Mouse (Mus musculus): ENCODE results near the gene Traf4. TPM values are rescaled to one million over a fixed set of nuclear protein-coding genes. Genes with fewer than 3 reads are reported as not detected.

Traf4 gene
- polyA plus RNA-seq, 1 experiment from 2014 or later = 103 TPM

- Histone ChIP-seq H3K4me2 (peak overlapping the region; percentile 76), H3K27me3 (no peaks in the 10 kb centered on the region), H3K4me1 (peaks cover 49% of the 10 kb centered on the region), H3K36me3 (peaks cover 54% of the 10 kb centered on the region), H3K4me3 (peak overlapping the region; percentile 91), H3K9me3 (no peaks in the 10 kb centered on the region), H3K27ac (peak overlapping the region; percentile 99), H3K9ac (peak overlapping the region; percentile 96)
- ATAC-seq (ENCODE audit: insufficient number of reproducible peaks, insufficient read depth, low FRiP score, low TSS enrichment, low read depth) = no peak
- WGBS = 33% methylated on average over 2 of the region's 2 CpGs
Measured at GRCm38 (mm10) chr11:78163045-78163444, 2.3 kb downstream of the Traf4 start.

- H3K27me3 ChIP-seq = no peaks in the 10 kb centered on the region
- WGBS = 51% methylated on average over 6 of the region's 6 CpGs
- peak overlapping the region; percentile 91 for H3K4me3 ChIP-seq
- H3K9ac ChIP-seq = peak overlapping the region; percentile 96
- no peaks in the 10 kb centered on the region for H3K9me3 ChIP-seq
- peaks cover 49% of the 10 kb centered on the region for H3K4me1 ChIP-seq
- peak overlapping the region; percentile 76 for H3K4me2 ChIP-seq
- no peak for ATAC-seq (ENCODE audit: insufficient number of reproducible peaks, insufficient read depth, low FRiP score, low TSS enrichment, low read depth)
- H3K27ac ChIP-seq = peak overlapping the region; percentile 99
- H3K36me3 ChIP-seq = peaks cover 59% of the 10 kb centered on the region
Measured at GRCm38 (mm10) chr11:78162504-78162903, 2.9 kb downstream of the Traf4 start.

GRCm38 (mm10) chr11:78161968-78162367, 3.4 kb downstream of the Traf4 start:
- H3K36me3 ChIP-seq = peaks cover 64% of the 10 kb centered on the region
- peak overlapping the region; percentile 99 for H3K27ac ChIP-seq
- WGBS = 41% methylated on average over 4 of the region's 4 CpGs
- ATAC-seq (ENCODE audit: insufficient number of reproducible peaks, insufficient read depth, low FRiP score, low TSS enrichment, low read depth) = no peak
- no peaks in the 10 kb centered on the region for H3K9me3 ChIP-seq
- peaks cover 49% of the 10 kb centered on the region for H3K4me1 ChIP-seq
- H3K4me2 ChIP-seq = peak overlapping the region; percentile 76
- no peaks in the 10 kb centered on the region for H3K27me3 ChIP-seq
- H3K9ac ChIP-seq = no peak overlapping the region; the same call in 1 of the 2 replicates
- peak overlapping the region; percentile 91; the same call in 1 of the 2 replicates for H3K4me3 ChIP-seq

- Histone ChIP-seq H3K4me3 (peak overlapping the region; percentile 1; the same call in 1 of the 2 replicates), H3K27ac (peak overlapping the region; percentile 60; the same call in 1 of the 2 replicates), H3K27me3 (no peaks in the 10 kb centered on the region), H3K36me3 (peaks cover 70% of the 10 kb centered on the region), H3K9ac (no peak overlapping the region), H3K9me3 (no peaks in the 10 kb centered on the region), H3K4me2 (no peak overlapping the region), H3K4me1 (peaks cover 41% of the 10 kb centered on the region)
- WGBS = 90% methylated on average over 14 of the region's 14 CpGs
- ATAC-seq (ENCODE audit: insufficient number of reproducible peaks, insufficient read depth, low FRiP score, low TSS enrichment, low read depth) = no peak
Measured at GRCm38 (mm10) chr11:78161169-78161568, 4.2 kb downstream of the Traf4 start.

- no peaks in the 10 kb centered on the region for H3K27me3 ChIP-seq
- no peak overlapping the region for H3K4me3 ChIP-seq
- peaks cover 72% of the 10 kb centered on the region for H3K36me3 ChIP-seq
- peaks cover 36% of the 10 kb centered on the region for H3K4me1 ChIP-seq
- WGBS = 86% methylated on average over 3 of the region's 3 CpGs
- no peak for ATAC-seq (ENCODE audit: insufficient number of reproducible peaks, insufficient read depth, low FRiP score, low TSS enrichment, low read depth)
- no peak overlapping the region for H3K4me2 ChIP-seq
- 0 out of 2 replicates have a peak overlapping the region, but pooled peaks have one; percentile 60 for H3K27ac ChIP-seq
- H3K9me3 ChIP-seq = no peaks in the 10 kb centered on the region
- no peak overlapping the region for H3K9ac ChIP-seq
Measured at GRCm38 (mm10) chr11:78160675-78161074, 4.7 kb downstream of the Traf4 start.

GRCm38 (mm10) chr11:78160171-78160570, 5.2 kb downstream of the Traf4 start:
- Histone ChIP-seq H3K9ac (no peak overlapping the region), H3K4me1 (peaks cover 35% of the 10 kb centered on the region), H3K4me2 (no peak overlapping the region), H3K36me3 (peaks cover 75% of the 10 kb centered on the region), H3K4me3 (no peak overlapping the region), H3K27ac (no peak overlapping the region), H3K27me3 (no peaks in the 10 kb centered on the region), H3K9me3 (no peaks in the 10 kb centered on the region)
- WGBS = 86% methylated on average over 18 of the region's 18 CpGs
- no peak for ATAC-seq (ENCODE audit: insufficient number of reproducible peaks, insufficient read depth, low FRiP score, low TSS enrichment, low read depth)

- peaks cover 35% of the 10 kb centered on the region for H3K4me1 ChIP-seq
- H3K4me2 ChIP-seq = no peak overlapping the region
- no peaks in the 10 kb centered on the region for H3K27me3 ChIP-seq
- no peaks in the 10 kb centered on the region for H3K9me3 ChIP-seq
- no peak overlapping the region; the same call in 1 of the 2 replicates for H3K27ac ChIP-seq
- H3K36me3 ChIP-seq = peaks cover 81% of the 10 kb centered on the region
- ATAC-seq (ENCODE audit: insufficient number of reproducible peaks, insufficient read depth, low FRiP score, low TSS enrichment, low read depth) = no peak
- no peak overlapping the region for H3K9ac ChIP-seq
- H3K4me3 ChIP-seq = no peak overlapping the region
- WGBS = 71% methylated on average over 7 of the region's 7 CpGs
Measured at GRCm38 (mm10) chr11:78159557-78159956, 5.8 kb downstream of the Traf4 start.

GRCm38 (mm10) chr11:78159096-78159495, 6.3 kb downstream of the Traf4 start:
- Histone ChIP-seq H3K4me2 (no peak overlapping the region), H3K27me3 (no peaks in the 10 kb centered on the region), H3K4me3 (no peak overlapping the region), H3K9ac (no peak overlapping the region), H3K9me3 (no peaks in the 10 kb centered on the region), H3K36me3 (peaks cover 86% of the 10 kb centered on the region), H3K4me1 (peaks cover 35% of the 10 kb centered on the region), H3K27ac (no peak overlapping the region; the same call in 1 of the 2 replicates)
- WGBS = 27% methylated on average over 2 of the region's 2 CpGs
- no peak for ATAC-seq (ENCODE audit: insufficient number of reproducible peaks, insufficient read depth, low FRiP score, low TSS enrichment, low read depth)

GRCm38 (mm10) chr11:78156156-78156699, 9.2 kb downstream of the Traf4 start:
- Histone ChIP-seq H3K27me3 (no peaks in the 10 kb centered on the region), H3K9ac (no peak overlapping the region), H3K4me1 (peaks cover 30% of the 10 kb centered on the region), H3K36me3 (peaks cover 88% of the 10 kb centered on the region), H3K27ac (peak overlapping the region; percentile 12; the same call in 1 of the 2 replicates), H3K4me3 (no peak overlapping the region), H3K4me2 (no peak overlapping the region), H3K9me3 (no peaks in the 10 kb centered on the region)
- 62% methylated on average over 6 of the region's 6 CpGs for WGBS
- ATAC-seq (ENCODE audit: insufficient number of reproducible peaks, insufficient read depth, low FRiP score, low TSS enrichment, low read depth) = no peak

- WGBS = 56% methylated on average over 5 of the region's 5 CpGs
- H3K27ac ChIP-seq = no peak overlapping the region
- H3K4me3 ChIP-seq = no peak overlapping the region
- no peak for ATAC-seq (ENCODE audit: insufficient number of reproducible peaks, insufficient read depth, low FRiP score, low TSS enrichment, low read depth)
- no peaks in the 10 kb centered on the region for H3K27me3 ChIP-seq
- peaks cover 88% of the 10 kb centered on the region for H3K36me3 ChIP-seq
- peaks cover 27% of the 10 kb centered on the region for H3K4me1 ChIP-seq
- no peak overlapping the region for H3K4me2 ChIP-seq
- H3K9me3 ChIP-seq = no peaks in the 10 kb centered on the region
- H3K9ac ChIP-seq = no peak overlapping the region
Measured at GRCm38 (mm10) chr11:78155674-78156073, 9.7 kb downstream of the Traf4 start.

GRCm38 (mm10) chr11:78153778-78154177, 11.6 kb downstream of the Traf4 start:
- Histone ChIP-seq H3K9me3 (no peaks in the 10 kb centered on the region), H3K27ac (no peak overlapping the region), H3K4me3 (no peak overlapping the region), H3K9ac (no peak overlapping the region), H3K27me3 (no peaks in the 10 kb centered on the region), H3K4me2 (no peak overlapping the region), H3K36me3 (peaks cover 86% of the 10 kb centered on the region), H3K4me1 (peaks cover 19% of the 10 kb centered on the region)
- 89% methylated on average over 13 of the region's 13 CpGs for WGBS
- 0 out of 2 replicates have a peak, but pooled peaks have one; percentile 23 for ATAC-seq (ENCODE audit: insufficient number of reproducible peaks, insufficient read depth, low FRiP score, low TSS enrichment, low read depth)

All from embryonic facial prominence, embryonic 13.5 days (tissue).